Mouse (Mus musculus): ENCODE measurements around the gene Scn8a.

DNA sequence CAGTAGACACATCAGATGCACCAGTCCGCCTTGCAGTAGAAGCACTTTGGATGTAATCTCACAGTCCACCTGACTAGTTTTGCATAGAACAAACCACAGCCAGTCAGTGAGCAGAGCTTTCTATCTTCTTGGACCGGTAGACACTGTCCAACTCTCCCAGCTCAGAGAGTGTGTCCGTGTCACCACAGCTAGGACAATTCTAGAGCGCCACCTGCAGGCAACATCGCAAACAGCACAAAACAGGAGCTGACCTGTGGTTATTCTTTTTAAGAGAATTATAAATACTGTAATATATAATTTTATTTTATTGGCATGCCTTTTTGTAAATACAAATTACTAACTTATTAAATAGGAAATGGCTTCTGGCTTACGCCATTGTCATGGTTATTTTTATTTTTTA is 173.0 kb downstream of the Scn8a start:
- TF ChIP-seq POLR2A (IDR thresholded peaks at IDR 0.05; ENCODE audit: low read depth, low read length) (no peak), CTCF (IDR thresholded peaks at IDR 0.05; ENCODE audit: extremely low read depth, insufficient read length, insufficient replicate concordance, low read depth, low read length) (peak; percentile 69; the same call in 1 of the 2 replicates)

Measured in small intestine, adult 2 months (tissue).